Mouse (Mus musculus) CD4-positive, CD25-positive, alpha-beta regulatory T cell, adult 4 months (primary cell): ENCODE results near the gene Tsku. TPM values are rescaled to one million over a fixed set of nuclear protein-coding genes. Genes with fewer than 3 reads are reported as not detected.

Source experiments
- ATAC-seq: one replicate; pipeline ENCODE4 v1.8.0; 2017
- polyA plus RNA-seq, 2 experiments: library from polyadenylated mRNA; unstranded; fragments of 100-300 nt; shearing (Covaris generic); gene quantifications; one replicate each; pipeline ENCODE4 v1.2.1; 2017

Gene Tsku
- polyA plus RNA-seq, 2 experiments from 2014 or later, result not detected

DNA sequence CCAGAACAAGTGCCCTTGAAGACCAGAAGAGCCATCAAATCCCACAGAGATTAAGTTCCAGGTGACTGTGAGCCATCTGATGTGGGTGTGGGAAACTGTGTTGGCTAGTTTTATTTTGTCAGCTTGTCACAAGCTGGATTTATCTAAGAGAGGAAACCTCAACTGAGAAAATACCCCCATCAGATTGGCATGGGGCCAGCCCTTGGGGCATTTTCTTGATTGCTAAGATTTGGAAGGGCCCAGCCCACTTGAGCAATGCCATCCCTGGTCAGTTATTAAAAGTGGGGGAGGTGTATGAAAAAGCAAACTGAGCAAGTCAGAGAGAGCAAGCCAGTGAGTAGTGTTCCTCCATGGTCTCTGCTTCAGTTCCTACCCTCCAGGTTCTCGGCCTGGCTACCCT is 36.9 kb downstream of the Tsku start:
- ATAC-seq, result no peak

DNA sequence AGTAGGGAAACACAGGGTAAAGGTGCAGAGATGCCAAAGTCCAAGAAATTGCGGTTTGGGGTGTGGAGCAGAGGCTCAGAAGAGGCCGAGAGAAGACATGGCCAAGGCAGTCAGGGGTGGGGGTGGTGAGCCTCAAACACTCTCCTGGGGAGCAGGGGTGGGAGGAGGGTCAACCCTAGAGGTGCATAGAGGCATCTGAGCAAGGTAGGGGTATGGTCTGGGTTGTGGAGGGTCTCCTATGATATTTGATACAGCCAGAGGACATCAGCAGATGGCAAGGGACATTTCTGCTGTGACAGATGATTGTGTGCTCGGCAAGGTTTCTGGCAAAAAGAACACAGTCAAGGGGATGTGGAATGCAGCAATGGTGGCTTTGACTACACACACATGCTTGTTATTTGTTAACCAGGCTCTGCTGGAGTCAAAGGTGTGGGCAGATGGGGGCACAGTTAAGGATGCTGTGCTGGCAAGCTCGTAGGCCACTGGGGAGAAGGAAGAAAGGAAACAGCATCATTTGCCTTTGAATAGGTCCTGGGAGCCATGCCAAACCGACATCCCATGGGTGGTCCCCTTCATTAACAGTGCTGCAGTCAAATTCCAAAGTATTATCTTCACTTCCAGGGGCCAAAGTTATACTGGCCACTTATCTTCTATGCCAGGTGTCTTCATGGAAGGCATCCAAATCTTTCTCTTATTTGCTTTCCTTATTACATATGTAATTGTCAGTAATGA is 37.7 kb downstream of the Tsku start:
- no peak for ATAC-seq

DNA sequence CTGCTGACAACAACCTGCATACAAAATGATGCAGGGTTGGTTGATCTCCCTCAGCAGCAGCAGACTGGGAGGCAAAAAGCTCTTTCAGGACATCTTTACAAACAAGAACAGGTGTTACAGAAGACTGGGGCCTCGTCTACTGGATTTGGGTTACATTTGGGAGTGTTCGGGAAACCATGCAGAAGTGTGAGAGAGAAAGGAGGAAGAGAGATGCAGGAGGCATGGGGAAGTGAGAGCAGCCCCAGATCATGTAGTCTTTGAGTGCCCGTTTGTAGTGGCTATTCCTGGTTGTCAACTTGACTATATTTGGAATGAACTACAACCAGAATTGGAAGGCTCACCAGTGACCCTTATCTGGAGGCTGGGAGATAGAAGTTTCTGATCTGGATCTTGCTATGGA is 38.7 kb downstream of the Tsku start:
- no peak for ATAC-seq

DNA sequence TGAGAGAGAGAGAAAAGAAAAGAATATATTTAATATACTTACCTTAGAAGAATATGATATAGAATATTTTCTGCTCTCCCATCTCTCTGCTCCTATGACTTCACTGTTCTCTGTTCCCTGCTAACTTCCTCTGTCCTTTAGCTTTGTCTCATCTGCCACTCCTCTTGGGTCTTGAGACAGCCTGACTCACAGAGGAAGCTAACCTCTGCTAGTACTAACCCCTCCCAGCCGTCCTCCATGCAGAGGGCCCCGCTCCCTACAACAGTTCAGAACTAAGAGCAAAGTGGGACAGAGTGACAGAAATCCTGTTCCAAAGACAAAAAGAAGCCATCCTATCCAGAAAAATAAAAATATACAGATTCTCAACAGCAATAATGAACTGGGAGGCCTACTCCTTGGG is 40.0 kb downstream of the Tsku start, which contains the start of gene Acer3:
TSS of gene Acer3 (minus strand) at position 126 of the 400 bp plus-strand sequence.
- no peak for ATAC-seq

DNA sequence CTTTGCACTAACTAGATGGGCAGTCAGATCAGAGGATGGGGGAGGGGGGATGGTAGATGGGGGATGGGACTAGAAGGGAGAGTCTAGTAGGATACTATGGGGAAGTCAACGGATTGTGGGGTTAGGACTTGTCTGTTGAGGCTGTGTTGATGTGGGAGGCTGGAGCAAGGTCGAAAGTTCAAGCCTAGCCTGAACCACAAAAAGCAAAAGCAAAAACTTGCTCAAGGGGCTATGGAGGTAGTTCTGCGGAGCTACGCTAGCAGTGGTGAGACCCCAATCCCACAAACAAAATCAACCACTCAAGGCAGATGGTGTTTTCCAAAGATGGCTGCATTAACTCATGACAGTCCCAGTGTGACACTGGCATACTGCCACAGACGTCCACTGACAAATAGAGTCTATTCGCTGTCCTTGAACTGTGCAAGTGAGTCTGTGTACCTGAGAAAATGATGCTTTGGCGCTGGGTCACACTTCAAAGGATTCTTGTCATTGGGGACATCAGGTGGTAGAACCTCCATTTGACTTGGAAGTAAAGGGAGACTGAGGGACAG is 41.0 kb downstream of the Tsku start:
- no peak for ATAC-seq

DNA sequence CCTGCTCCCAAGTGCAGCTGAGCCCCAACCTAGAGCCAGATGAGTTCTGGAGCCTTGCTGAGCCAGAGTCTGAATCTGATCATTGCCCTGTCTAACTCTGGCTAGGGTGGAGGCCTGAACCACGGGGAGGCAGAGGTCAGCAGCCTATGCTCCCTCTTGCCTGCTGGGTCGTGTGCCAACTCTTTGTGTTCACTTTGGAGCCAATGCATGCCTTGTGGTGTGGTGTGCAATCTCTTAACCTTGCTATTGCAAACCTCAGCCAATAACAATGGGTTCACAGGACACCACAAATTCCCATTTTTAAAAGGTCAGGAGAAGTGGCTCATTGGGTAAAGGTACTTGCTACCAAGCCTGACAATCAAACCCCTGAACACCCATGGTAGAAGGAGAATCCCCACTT is 44.6 kb downstream of the Tsku start:
- no peak for ATAC-seq

DNA sequence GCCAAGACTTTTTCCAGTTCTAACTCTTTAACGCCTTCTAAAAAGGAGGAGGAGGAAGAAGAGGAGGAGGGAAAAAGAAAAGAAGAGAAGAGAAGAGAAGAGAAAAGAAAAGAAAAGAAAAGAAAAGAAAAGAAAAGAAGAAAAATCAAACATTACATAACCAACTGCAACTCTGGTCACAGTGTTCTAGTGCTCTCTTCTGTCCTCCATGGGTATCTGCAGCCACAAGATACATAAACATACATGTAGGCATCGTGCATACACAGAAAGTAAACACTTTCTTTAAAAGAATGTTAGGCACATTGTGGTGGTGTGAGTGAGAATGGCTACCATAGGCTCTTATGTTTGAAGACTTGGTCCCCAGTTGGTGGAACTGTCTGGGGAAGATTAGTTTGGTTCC is 46.0 kb downstream of the Tsku start:
- no peak for ATAC-seq

DNA sequence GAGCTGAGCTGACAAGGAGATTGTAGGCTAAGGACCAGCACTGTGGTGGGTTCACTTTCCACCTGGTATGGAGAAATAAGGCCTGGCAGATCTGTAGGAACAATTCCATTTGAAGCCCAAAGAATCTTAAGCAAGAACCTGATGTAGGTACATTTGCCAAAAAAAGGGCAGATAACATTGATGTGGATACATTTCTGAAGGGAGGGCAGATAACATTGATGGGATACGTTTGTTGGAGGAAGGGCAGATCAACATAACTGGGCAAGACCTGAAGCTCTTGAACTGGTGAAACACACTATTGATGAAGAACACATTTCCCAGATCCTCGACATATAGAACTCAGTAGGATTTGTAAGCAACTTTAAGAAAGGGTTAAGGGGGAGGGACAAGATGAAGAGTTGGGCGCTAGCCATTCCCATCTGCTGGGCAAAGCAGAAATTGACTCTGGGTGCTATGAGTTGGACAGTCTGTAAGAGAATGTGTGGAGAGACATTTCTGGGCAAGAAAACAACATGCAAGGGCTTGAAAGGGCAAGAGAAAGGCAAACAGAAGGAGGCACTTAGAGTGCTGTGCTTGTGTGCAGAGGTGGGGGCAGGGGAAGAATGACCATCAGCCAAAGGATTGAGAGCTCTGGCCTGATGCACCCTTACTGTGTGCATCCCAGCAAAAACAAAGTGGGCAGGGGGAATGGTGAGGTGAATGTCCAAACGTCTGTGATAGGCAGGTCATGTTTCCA is 48.8 kb downstream of the Tsku start:
- ATAC-seq, result no peak

DNA sequence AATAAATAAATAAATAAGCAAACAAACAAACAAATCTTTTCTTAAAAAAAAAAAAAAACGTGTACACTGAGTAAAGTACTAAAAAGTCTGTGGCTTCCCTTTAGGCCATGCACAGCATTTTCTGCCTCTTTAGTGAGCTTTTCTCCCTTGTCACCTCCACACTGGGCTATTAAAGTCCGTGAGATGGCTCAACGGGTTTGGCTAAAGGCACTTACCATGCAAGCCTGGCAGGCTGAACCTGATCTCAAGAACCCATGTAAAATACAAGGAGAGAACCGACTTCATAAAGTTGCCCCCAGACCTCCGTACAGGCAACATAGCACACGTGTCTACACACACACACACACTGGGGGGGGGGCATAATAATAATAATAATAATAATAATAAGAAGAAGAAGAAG is 50.9 kb downstream of the Tsku start:
- no peak for ATAC-seq

DNA sequence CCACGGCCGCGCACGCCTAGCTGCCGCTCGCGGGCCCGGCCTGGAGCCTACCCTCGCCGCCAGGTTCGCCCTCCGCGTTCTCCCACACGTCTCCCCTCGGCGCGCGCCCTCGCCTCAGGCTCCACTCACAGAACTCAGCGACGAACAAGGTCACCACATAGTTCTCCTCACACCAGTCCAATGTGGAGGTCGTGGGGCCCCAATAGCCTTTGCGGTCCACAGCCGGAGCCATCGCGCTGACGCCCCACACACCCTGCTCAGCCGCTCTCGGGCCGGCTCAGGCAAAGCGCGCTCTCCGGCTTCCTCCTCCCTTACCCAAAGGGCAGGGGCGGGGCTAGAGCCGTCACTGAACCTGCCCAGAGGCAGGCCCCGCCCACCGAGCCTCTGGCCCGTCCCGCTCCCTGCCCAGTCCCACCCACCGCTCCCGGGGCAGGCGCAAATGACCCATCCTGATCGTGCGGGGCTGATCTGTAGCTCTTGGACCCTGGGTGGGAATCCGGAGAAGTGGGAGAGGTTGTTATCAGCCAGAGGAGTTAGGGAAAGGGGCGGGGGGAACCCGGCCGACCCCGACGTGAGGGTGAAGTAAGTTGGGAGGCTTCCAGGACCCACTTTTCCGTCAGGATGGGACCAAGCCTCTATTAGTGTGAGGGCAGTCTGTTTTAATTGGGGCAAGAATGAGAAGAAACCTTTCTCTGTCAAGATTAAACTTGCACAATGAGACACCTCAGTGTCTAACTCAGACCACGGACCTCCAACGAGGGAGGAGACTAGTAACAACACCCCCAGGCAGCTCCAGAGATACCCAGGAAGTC is 51.7 kb downstream of the Tsku start:
- ATAC-seq, result peak; percentile 98

DNA sequence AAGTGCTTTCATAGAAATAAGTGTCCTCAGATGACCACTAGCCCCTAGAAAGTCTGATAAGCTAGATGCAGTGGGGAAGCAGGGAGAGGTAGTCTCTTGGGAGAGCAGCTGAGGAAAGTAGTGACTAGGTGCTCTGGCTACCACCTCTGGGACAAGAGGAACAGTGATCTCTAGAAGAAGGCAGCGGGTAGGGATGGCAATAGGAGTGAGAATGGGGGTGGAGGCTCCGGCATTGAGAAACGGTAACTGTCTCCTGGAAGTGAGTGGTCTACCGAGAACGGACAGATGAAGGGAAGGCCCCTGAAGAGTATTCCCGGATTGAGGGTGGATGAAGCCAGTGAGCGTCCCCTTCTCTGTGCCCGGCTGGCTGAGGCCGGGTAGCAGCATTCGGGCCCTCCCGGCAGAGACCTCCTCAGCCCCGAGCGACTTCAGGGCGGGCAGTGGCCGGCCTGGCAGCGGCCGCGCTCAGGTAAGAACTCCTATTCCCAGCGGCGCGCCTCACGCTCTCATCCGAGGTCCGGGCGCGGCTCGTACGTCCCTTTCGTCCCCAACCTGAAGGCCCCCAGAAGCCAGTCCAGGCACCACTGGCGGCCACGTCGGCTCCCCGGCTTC is 52.4 kb downstream of the Tsku start:
- ATAC-seq, result no peak

DNA sequence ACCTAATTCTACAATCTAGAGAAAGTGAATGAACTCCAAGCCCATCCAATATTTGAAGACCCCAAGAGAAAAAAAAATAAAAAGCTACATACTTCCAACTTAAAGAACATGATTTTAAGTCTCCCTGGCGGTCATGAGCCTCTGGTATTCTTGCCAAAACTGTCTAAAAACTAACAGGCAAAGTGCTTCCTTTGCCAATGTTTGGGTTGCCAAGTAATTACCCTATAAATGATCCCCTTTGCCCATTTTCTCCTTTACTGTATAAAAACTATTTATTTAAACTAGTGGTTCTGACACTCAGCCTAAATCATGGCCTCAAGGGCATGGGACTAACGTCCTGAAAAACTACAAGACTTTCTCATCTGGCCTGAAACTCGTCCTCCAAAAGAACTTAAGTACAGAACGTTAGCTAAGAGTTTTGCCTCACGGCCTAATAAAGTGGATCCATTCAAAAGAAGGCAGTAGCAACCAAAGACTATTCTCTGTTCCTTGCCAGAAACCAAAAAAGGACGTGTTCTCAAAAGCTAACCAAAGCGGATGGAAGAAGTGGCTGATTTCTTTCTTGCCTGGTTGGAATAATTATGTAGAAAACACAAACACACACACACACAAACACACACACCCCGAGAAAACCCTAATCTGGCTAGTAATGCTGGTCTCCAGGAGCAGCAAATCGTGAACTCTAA is 53.1 kb downstream of the Tsku start:
- no peak for ATAC-seq

DNA sequence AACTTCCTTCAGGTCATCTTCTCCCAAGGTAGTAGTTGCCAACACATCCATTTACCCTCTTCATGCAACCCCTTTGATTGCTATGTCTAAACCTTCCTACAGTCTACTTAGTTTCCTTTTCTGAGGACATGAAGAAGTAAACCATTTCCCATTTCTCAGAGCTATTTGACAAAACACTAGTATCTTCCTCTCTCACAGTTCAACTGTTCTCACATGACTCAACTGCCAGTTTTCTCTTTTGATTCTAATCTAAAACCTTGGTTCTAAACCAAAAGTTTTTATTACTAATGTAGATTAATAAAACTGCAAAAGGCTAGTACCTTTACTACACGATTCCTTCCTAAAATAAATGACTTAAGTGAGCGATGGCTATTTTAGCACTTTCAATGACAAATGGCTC is 53.7 kb downstream of the Tsku start:
- no peak for ATAC-seq

Other genes starting within 250 kb of the Tsku start
- gene Myo7a, start 241.8 kb downstream of the Tsku start, polyA plus RNA-seq, result 1 to 10 TPM; 1.0 to 3.1 TPM
- not detected for gene Omp, start 215.8 kb downstream of the Tsku start, polyA plus RNA-seq
- 1 to 10 TPM in 1 of 2 experiments, under 1 TPM in 1; 0.90 to 1.5 TPM for gene Capn5, start 183.1 kb downstream of the Tsku start, polyA plus RNA-seq
- gene B3gnt6, start 161.8 kb downstream of the Tsku start, polyA plus RNA-seq, result not detected
- 10 to 100 TPM in 1 of 2 experiments, 1 to 10 TPM in 1; 9.3 to 17.1 TPM for gene Acer3, start 40.1 kb downstream of the Tsku start, polyA plus RNA-seq
- not detected for gene Gucy2d, start 79.1 kb upstream of the Tsku start, polyA plus RNA-seq
- gene Lrrc32, start 128.0 kb upstream of the Tsku start, polyA plus RNA-seq, result 10 to 100 TPM; 55.1 to 95.2 TPM